Mouse (Mus musculus): ENCODE measurements around the gene Ninj1. TPM values are rescaled to one million over a fixed set of nuclear protein-coding genes. Genes with fewer than 3 reads are reported as not detected.

The Ninj1 gene
- total RNA-seq, 2 experiments from 2014 or later: 17.8 to 19.7 TPM

DNA sequence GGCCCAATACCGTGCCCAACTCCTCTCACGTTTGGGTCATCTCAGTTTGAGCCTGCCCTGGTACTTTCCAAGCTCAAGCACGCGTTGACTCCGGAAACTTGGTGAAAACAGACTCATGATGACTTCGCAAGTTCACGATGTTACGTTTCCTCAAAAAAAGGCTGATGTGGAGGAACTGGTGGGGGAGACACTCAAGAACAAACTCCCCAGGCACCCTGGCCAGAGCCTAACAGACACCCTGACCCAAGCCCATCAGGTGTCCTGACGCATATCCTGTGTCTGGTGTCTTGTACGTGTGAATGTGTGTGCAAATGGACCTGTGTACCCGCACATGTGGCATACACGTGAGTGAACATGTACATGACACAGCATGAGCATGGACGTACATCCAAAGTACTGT lies 13.4 kb downstream of the Ninj1 start:
- DNase-seq (ENCODE audit: extremely low spot score in 1 of 2, low spot score in 2 of 2): no peak
- Histone ChIP-seq H3K27ac (no peak overlapping the region), H3K4me3 (no peak overlapping the region)
- intact Hi-C loops (cut with DNase I): no loop called here
- no peak for TF ChIP-seq CTCF (IDR thresholded peaks at IDR 0.05)

DNA sequence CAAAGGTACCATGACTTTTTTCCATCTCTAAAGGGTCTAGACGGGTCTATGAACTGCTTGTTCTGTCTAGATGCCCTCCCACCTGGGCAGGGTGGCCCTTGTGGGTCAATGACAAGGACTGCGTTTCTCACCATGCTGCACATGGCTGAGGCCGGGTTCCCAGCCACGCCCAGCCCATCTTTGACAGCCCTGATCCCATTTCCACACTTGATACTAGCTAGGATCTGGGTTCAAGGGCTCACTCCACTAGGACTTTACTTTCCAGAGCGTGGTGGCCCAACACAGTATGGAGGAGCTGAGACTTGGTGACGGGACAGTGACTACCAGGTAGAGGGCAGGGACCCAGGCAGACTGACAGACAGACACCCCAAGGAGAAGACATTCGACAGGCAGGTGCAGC lies 15.3 kb downstream of the Ninj1 start:
- Histone ChIP-seq H3K27ac (no peak overlapping the region), H3K4me3 (no peak overlapping the region)
- no peak for TF ChIP-seq CTCF (IDR thresholded peaks at IDR 0.05)
- intact Hi-C loops (cut with DNase I): no loop called here
- DNase-seq (ENCODE audit: extremely low spot score in 1 of 2, low spot score in 2 of 2): no peak

DNA sequence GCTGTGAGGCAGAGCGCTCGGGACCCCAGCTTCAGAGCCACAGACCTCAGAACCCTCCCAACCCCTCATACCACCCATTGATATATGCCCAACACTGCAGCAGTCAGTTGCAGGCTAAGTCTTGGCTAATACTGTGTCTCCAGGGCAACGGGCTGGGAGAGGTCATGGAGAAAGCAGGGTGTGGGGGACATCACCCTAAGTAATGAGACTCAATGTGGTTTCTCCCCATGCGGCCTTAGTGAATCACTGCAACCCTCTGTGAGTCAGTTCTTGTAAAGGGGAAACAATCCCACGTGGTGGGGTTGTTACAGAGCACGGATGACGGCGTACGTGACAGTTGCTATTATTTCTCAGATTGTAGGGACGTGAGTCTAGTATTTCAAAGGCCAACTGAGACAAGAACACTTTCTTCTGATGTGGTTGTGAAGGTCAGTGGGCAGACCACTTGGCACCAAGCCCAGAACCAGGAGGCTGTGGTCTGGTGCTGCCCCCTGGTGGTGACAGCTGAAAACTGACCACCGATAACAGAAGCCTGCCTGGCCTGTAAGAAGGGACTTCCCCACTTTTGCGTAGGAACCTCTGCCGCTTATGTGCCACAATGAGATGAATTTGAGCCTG lies 18.2 kb downstream of the Ninj1 start:
- no peak overlapping the region for H3K27ac ChIP-seq
- H3K4me3 ChIP-seq: no peak overlapping the region
- intact Hi-C loops (cut with DNase I): no loop called here
- DNase-seq (ENCODE audit: extremely low spot score in 1 of 2, low spot score in 2 of 2): peak; percentile 81 to 84
- TF ChIP-seq CTCF (IDR thresholded peaks at IDR 0.05): peak; percentile 98

DNA sequence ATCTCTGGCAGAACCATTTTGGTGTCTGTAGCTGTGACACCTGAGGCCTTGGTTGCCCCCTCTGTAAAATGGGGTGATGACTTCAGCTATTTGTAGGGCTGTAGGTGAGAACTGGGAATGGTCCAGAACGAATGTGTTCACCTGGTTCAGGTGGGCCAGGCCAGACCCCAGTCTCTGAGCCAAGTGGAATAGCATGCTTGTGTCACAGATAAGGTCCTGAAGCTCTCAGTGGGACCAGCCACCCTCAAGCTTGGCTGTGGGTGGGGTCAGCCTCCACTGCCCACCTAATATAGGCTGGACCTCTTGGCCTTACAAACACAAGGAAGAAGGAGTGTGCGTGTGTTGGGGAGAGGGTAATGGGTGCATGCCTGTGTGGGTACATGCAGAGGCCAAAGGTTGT lies 19.1 kb downstream of the Ninj1 start:
- H3K4me3 ChIP-seq: no peak overlapping the region
- intact Hi-C loops (cut with DNase I): no loop called here

GRCm38 (mm10) chr13:49209306-49209705 lies 22.0 kb downstream of the Ninj1 start:
- intact Hi-C loops (cut with DNase I): no loop called here
- no peak overlapping the region for H3K27ac ChIP-seq
- DNase-seq (ENCODE audit: extremely low spot score in 1 of 2, low spot score in 2 of 2): no peak

More for the DNA sequence above, 19.1 kb downstream of the Ninj1 start:
- no peak for DNase-seq (ENCODE audit: extremely low spot score in 1 of 2, low spot score in 2 of 2)
- H3K27ac ChIP-seq: no peak overlapping the region
- no peak for TF ChIP-seq CTCF (IDR thresholded peaks at IDR 0.05)

GRCm38 (mm10) chr13:49212711-49213500 lies 25.6 kb downstream of the Ninj1 start:
- intact Hi-C loops (cut with DNase I): no loop called here
- no peak for DNase-seq (ENCODE audit: extremely low spot score in 1 of 2, low spot score in 2 of 2)
- no peak overlapping the region; the same call in 1 of the 2 replicates for H3K27ac ChIP-seq
- no peak for TF ChIP-seq CTCF (IDR thresholded peaks at IDR 0.05)
- H3K4me3 ChIP-seq: no peak overlapping the region

More at GRCm38 (mm10) chr13:49209306-49209705, 22.0 kb downstream of the Ninj1 start:
- no peak overlapping the region for H3K4me3 ChIP-seq
- TF ChIP-seq CTCF (IDR thresholded peaks at IDR 0.05): no peak

DNA sequence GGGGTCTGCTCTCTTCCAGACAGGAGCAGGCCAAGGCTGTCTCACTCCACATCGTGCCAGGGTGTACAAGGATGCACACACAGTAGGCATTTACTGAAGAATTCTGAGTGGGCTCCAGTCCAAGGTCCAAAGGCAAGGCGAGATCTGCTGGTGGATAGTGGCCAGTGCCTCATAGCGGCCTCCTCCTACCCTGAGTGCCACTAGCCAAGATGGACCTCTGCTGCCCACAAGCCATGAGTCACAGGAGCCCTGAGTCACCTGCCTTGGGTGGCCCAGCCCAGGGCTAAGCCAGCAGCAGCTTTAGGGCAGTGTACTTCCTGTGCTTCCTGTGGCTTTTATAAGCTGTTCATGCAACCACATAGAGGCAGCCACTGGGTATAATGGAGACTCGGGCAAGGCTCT lies 26.2 kb downstream of the Ninj1 start:
- DNase-seq (ENCODE audit: extremely low spot score in 1 of 2, low spot score in 2 of 2): no peak
- Histone ChIP-seq H3K27ac (peak overlapping the region; percentile 2; the same call in 1 of the 2 replicates), H3K4me3 (no peak overlapping the region)
- no peak for TF ChIP-seq CTCF (IDR thresholded peaks at IDR 0.05)
- intact Hi-C loops (cut with DNase I): no loop called here

DNA sequence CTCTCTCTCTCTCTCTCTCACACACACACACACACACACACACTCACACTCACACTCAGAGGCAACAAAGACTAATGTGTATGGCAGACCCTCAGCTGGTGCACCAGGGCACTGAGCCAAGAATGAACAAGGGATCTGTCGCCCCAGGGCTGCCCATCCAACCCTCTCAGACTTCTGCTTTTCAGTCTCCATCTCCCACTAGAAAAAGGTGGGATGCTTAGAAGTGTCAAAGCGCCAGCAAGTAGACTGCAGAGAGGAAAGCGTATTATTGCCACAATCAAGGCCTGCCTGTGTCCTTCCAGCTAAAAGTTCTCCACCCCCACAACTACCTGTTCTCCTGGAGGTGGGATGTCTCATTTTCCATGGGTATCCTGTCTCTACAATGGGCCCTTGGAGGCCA lies 27.2 kb downstream of the Ninj1 start:
- TF ChIP-seq CTCF (IDR thresholded peaks at IDR 0.05): no peak
- no peak overlapping the region for H3K27ac ChIP-seq
- no peak for DNase-seq (ENCODE audit: extremely low spot score in 1 of 2, low spot score in 2 of 2)
- intact Hi-C loops (cut with DNase I): no loop called here
- H3K4me3 ChIP-seq: peak overlapping the region; percentile 92; the same call in 1 of the 2 replicates

DNA sequence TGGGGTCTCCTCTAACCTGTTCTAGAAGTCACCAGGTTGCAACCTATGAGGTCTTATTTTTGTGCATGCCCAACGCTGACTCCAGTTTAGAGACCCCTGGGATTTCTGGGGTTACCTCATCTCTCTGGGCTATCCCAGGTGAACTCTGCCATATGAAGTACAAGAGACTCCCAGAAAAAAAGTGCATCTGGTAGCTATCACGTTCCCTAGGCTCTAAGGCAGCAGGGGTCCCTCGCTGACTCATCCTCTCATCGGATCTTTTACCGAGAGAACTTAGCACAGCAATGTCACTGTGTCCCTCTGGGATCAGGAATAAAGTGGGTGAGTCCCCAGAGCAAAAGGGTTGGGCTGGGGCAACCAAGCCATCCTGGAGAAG lies 27.8 kb downstream of the Ninj1 start:
- no peak for DNase-seq (ENCODE audit: extremely low spot score in 1 of 2, low spot score in 2 of 2)
- H3K27ac ChIP-seq: peak overlapping the region; percentile 78
- TF ChIP-seq CTCF (IDR thresholded peaks at IDR 0.05): no peak
- peak overlapping the region; percentile 92 for H3K4me3 ChIP-seq
- intact Hi-C loops (cut with DNase I): no loop called here

GRCm38 (mm10) chr13:49215504-49216219 lies 28.4 kb downstream of the Ninj1 start, which contains the start of gene Card19:
Card19 (minus strand) TSS chr13:49216037.
- peak within 1 kb of the TSS; percentile 92 for H3K4me3 ChIP-seq
- no peak; the same call in 1 of the 2 replicates for TF ChIP-seq CTCF (IDR thresholded peaks at IDR 0.05)
- intact Hi-C loops (cut with DNase I): no loop called here
- DNase-seq (ENCODE audit: extremely low spot score in 1 of 2, low spot score in 2 of 2): peak; percentile 85 to 89
- peak within 1 kb of the TSS; percentile 78 for H3K27ac ChIP-seq

DNA sequence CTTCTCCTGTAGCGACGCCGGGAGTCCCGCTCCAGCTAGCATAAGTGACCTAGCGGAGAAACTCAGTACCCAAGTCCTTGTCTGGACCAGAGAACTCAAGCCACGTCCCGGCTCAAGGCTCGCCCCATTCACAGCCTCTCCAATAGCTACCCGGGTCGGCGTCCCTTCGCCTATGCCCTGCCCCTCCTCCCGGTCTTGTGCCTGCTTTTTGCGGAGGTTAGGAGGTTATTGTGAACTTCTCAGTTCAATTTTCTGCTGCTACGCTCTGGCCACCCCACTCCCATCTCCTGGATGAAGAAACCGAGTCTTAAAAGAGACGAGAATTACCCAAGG lies 28.9 kb downstream of the Ninj1 start:
- DNase-seq (ENCODE audit: extremely low spot score in 1 of 2, low spot score in 2 of 2): no peak
- intact Hi-C loops (cut with DNase I): no loop called here
- no peak for TF ChIP-seq CTCF (IDR thresholded peaks at IDR 0.05)
- Histone ChIP-seq H3K4me3 (peak overlapping the region; percentile 92), H3K27ac (no peak overlapping the region; the same call in 1 of the 2 replicates)

Data from left cerebral cortex, adult 2 months (tissue).